Mouse (Mus musculus): ENCODE data around the gene Hist1h1d. TPM values are rescaled to one million over a fixed set of nuclear protein-coding genes. Genes with fewer than 3 reads are reported as not detected.
A peak's percentile ranks its signal among the peaks of the same experiment; 100 is the strongest.

The Hist1h1d gene
- total RNA-seq (2021), result 1 to 10 TPM; 3.1 to 3.7 TPM
- long read RNA-seq, experiment 1, result 0 reads
- long read RNA-seq, experiment 2, result 0 reads

DNA sequence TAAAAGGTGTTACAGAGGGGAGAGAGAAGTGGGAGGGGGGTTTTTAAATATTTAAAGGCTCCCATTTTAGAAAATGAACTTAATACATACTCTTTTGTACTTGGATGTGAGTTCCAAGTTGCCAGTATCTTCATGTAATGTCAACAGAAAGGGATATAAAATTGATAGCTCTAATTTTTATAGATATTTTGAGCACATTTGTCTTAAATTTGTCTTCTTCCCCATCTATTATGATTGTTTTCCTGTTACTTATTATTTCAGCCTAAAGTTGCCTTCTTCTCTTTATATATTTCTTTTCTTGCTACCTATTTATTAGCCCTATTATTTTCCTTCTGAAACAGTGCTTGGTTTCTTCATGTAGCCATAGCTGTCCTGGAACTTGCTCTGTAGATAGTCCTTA, at the start of gene Hist1h1d:
Hist1h1d (plus strand) TSS at position 301 of the 400 bp plus-strand sequence.
- no peak for DNase-seq (ENCODE audit: low spot score in 2 of 2)

DNA sequence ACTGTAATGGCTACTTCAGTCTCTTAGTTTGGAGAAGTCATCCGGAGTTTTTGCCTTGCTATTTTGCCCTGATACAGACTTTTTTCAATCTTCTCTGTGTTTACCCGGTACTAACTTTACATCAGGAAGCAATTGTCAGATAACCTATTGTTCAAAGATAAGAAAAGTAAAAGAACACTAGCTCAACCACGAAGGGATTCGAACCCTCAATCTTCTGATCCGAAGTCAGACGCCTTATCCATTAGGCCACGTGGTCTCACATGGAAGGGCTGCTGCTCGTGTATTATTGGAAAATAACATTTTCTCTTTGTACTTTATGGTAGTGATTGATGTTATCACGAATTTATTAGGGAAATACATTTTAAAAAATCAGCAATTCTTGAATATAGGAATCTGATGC, 49.3 kb upstream of the Hist1h1d start:
- peak; percentile 51 to 67 for DNase-seq (ENCODE audit: low spot score in 2 of 2)

DNA sequence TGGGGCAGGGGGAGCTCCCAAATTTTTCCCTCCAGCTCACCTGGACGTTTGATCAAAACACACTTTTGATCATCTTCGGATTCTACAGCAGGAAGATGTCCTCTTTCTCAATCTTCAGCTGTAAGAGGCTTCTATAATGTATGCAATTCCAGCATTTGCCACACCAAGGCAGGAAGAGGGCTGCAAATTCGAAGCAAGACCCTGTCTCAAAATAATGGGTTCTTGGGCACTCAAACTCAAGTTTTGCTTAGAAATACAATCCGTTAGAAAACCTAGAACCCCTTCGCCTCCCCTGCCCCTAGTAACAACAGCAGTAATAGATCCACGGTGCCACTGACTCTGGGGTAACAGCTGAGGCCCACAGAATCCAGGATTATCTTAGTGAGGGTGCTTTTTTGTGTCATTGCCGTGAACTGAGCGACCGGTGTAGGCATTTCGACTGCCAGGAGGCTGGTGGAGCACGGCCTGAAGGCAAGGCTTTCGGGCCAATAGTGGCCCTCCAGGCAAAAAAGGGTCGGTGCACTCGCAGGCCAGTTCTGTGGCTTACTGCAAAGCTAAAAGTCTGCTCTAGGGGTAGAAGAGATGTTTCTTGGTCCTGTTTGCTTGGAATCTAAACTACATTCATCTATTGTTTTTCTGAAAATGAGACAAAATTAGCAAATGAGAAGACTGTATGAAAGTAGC, 47.3 kb upstream of the Hist1h1d start:
- no peak for DNase-seq (ENCODE audit: low spot score in 2 of 2)

DNA sequence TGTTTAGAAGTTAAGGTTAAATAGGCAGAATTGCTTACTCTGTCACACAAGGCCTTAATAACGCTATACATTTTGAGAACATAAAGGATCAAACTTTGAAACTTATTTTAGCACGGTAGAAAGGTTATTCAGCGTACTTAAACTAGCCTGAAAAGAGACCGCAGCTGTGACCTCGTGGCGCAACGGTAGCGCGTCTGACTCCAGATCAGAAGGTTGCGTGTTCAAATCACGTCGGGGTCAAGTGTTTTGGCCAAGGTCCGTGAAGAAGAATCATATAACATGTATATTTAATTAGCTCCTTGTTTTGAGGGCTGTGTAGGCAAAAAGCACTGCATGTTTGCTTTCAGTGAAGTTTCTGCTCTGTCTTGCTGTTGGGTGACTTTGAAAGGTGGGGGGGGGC, 46.7 kb upstream of the Hist1h1d start:
- DNase-seq (ENCODE audit: low spot score in 2 of 2), result peak in 1 of 2 experiments; percentile 26

DNA sequence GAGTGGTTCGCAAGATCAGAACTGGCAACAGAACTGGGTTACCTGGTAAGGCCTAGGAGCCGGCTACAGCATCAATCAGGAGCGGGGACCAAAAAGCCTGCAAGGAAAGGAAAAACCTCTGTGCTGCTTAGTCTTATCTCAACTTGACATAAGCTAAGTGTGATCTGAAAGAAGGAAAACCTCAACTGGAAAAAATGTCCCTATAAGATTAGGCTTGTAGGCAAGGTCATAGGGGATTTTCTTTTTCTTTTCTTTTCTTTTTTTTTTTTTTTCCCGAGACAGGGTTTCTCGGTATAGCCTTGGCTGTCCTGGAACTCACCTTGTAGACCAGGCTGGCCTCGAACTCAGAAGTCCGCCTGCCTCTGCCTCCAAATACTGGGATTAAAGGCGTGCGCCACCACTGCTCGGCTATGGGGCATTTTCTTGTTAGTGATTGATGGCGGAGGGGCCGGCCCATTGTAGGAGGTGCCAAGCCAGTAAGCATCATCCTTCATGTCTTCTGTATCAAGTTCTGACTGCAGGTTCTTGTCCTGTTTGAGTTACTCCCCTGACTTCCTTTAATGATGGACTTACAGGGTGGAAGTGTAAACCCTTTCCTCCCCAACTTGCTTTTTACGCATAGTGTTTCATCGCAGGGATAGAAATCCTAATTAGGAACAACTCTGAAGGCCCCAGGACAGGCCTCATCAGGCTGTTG, 46.1 kb upstream of the Hist1h1d start:
- DNase-seq (ENCODE audit: low spot score in 2 of 2), result no peak

DNA sequence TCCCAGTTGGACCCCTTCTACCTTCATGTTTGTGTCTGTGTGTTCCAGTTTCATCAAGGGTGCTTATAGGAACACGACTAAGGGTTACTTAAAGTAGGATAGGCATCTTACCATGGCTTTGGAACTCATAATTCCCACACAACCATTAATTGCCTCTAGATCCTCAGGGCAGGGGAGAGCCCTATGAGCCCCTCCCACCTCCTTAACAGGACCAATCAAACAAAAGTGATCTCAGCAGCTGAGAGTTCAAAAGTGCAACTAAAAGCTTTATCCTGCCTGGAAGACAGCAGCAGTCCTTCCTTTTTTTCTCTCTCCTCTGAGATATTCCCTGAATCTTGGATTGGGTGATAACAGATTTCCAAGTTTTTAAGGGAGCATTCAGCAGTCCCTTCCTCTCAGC, 42.9 kb upstream of the Hist1h1d start:
- no peak for DNase-seq (ENCODE audit: low spot score in 2 of 2)

DNA sequence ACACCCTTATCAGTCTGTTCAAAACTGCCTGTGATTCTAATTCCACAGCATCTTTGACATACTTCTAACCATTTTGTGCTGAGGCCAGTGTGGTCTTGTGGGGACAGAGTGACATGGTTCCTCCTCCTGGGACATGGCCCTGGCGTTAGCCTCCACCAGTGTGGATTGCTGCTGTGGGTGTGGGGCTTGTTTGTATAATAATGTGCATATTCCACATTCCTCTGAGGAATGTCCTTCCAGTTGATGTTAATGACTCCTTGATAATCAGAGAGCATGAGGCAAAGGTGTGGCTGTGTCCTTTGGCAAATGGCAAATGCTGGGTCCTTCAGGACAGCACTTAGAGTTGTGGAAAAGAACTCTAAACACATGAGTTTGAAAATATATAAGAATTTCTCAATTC, 39.5 kb upstream of the Hist1h1d start:
- no peak for DNase-seq (ENCODE audit: low spot score in 2 of 2)

DNA sequence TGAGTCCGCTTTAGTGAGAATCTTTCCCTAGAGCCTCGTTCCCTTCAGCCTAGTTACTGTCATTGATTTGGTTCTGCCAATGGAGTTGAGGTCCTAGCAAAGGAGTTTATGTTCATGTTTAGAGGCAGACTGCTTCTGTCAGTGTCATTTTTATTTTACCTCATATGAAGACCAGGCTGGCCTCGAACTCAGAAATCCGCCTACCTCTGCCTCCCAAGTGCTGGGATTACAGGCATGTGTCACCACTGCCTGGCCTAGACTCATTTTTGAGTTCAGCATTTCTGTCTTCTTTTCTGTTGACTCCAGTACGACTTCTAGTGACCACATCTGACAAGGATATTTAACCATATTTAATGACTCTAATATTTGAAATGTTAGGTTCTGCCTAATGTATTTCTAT, 37.8 kb upstream of the Hist1h1d start:
- no peak for DNase-seq (ENCODE audit: low spot score in 2 of 2)

DNA sequence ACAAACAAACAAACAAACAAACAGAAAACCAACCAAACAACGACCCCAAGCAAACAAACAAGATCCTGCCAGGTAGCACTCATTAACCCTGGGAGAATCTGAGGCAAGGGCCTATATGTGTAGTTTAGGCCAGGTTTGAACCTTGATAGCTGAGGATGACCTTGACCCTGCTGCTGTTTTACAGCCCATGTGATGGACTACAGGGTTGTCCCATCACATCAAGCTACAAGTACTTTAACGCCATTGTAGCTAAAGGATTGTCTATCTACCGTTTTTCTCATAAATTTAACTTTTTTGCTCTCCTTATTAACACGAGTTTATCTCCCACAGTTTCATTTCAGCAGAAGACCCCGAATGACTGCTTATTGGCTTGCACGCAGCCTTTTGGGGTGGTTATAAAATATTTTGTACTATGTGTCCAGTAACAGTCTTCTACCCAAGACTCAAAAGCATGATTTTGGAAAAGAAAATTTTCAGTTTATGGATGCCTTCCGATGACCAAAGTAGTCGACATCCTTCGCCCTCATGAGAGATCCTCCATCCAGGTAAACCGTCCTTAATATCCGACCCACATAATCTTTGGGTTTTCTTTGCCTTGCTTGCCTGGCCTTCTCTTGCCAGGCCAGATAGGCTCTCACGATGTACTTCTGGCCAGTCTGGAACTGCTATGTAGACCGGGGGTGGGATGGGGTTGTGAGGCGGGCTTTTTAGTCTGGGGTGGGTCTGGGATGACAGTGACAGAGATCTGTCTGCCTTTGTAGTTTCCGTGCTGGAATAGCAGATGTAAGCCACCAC, 37.0 kb upstream of the Hist1h1d start:
- no peak for DNase-seq (ENCODE audit: low spot score in 2 of 2)

DNA sequence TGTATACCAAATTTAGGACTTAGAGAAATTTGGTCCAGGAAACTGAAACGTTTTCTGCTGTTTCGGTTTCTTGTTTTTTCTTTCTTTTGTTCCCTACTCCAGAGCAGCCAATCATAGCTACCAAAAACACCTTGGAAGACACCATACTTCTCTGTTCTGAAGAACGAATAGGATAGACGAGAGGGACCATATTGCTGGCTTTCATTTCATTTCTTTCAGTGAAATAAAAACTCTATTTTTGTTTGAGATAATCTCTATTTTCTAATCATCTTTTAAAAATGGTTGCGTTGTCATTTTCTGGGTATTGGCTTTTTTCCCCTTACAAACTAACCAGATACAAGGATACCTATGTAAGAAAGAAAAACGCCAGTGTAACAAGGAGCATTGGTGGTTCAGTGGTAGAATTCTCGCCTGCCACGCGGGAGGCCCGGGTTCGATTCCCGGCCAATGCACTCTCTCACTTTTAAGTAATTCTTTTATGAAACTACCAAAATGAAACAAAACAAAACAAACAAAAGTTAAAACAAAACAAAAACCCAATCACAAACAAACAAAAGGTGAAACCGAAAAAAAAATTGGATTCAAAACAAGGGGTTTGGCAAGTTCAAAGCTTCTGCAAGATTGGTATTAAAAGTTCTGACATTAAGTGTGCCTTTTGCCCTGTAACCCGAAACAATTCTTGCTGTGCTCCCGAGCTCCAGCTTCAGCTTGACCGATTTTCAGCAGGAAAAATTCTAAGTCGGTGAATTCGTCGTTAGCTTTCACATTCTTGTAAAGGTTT, 36.0 kb upstream of the Hist1h1d start:
- peak; percentile 76 to 78 for DNase-seq (ENCODE audit: low spot score in 2 of 2)

DNA sequence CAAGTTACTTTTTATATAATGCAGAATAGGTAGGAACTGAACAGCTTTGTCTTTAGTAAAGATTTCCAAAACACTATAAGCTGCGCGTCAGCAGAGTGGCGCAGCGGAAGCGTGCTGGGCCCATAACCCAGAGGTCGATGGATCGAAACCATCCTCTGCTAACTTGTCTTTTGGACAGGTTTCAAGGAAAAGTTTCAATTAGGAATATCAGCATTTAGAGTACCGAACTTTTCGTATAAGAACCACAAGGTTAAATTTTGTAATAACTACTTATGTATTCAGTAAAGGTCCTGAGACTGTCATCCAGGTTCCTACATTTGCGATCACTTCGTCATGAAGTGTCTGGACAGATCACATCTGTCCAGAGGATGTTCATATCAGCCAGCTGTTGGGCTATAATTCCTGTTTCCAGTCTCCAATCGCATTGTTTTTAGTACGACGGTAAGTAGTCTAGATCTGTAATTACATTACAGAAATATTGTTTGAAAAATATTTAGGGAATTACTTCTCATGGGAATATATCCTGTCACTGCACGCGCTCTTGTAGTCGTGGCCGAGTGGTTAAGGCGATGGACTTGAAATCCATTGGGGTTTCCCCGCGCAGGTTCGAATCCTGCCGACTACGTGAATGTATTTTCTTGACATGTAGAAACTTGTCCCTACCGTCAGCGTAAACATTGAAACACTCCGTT, 35.3 kb upstream of the Hist1h1d start:
- peak; percentile 88 to 93 for DNase-seq (ENCODE audit: low spot score in 2 of 2)

DNA sequence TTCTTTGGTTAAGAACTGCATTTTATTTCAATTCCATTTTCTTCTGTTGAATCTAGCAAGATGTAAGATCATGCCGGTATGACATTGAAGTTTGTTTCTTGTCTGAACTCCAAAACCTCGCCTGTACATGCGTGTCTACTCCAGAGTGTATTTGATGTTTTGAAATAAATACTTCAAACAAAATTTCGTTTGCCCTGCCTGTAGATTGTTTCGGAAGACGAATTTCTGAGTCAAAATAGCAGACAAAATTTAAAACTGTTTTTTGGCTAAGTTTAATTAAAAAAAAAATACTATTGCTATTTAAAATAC, 34.8 kb upstream of the Hist1h1d start:
- no peak for DNase-seq (ENCODE audit: low spot score in 2 of 2)

DNA sequence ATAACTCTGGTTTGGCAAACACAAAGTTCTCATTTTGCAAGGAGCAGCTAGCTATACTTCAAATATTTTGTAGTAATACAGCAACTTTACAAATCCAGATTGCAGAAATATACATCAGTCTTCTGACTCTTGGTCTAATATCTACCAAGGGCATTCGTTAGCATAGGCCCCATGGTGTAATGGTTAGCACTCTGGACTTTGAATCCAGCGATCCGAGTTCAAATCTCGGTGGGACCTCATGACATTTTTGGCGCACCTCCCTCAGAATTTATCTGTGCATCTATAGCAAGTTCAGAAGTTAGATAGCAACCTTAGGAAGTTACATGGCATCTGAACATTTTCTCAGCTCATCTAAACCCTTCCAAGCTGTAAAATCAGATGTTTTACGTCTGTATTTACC, 34.2 kb upstream of the Hist1h1d start:
- peak; percentile 81 to 86 for DNase-seq (ENCODE audit: low spot score in 2 of 2)

DNA sequence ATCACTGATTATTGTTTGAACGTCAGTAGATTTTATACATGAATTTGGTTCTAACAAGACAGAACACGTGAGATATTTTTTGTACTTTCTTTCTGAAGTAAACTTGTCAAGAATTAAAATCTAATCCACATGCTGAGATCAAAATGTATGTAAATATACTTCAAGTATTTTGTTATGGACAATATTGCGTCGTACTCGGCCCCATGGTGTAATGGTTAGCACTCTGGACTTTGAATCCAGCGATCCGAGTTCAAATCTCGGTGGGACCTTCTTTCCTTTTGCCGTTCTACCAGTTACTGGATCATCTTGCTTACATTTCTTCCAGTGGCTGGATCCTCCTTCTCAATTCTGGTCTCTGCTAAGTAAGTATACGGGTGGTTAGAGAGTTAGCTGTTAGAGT, 33.6 kb upstream of the Hist1h1d start:
- DNase-seq (ENCODE audit: low spot score in 2 of 2), result peak; percentile 73 to 83

DNA sequence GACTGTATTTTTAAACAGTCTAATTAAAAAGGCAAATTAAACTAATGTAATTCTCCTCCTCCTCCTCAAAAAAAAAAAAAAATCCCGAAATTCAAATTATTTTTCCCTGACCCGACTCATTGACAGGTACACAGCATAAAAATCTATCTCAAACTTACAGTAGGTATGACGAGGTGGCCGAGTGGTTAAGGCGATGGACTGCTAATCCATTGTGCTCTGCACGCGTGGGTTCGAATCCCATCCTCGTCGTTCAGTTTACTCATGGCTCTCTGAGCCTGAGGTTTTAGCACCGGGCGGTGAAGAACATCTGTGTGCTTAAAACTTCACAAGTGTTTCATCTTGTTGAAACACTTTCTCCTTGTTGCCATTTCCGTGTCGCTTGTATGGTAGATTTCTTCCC, 31.4 kb upstream of the Hist1h1d start:
- DNase-seq (ENCODE audit: low spot score in 2 of 2), result peak; percentile 83

DNA sequence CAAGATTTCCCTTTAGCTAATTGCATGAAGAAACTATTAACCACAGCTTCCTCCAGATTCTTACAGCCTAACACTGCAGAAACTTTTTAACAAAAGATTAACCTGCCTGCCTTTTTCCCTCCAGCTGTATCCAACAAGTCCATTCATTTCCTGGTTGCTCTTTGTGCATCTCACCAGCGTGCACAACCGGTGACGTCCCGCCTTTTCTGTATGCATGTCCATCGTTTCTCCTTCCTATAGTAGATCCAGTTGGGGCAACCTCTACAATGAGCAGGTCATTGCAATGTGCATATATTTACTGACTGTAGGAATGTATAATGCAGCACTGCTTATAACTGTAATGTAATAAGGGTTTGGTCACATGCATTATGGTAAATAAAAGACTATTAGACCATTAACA, 29.1 kb upstream of the Hist1h1d start:
- DNase-seq (ENCODE audit: low spot score in 2 of 2), result no peak

DNA sequence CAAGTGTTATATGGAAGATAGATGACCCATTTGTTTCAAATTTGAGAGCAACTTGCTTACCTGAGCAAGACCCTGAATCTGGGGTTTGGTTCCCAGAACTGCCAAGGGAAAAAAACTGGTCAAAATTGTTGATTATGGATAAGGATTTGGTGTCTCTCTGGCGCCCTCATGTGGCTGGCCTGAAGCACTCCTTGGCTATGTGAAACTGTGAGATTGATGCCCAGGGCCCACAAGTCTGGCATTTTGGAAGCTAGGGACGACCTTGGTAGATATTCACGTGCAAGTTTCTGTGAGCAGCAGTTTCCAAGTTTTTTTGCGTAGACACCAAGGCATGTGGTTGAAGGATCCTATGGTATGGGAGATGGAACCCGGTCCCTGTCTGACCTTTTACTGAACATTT, 28.4 kb upstream of the Hist1h1d start:
- peak; percentile 63 to 75 for DNase-seq (ENCODE audit: low spot score in 2 of 2)

DNA sequence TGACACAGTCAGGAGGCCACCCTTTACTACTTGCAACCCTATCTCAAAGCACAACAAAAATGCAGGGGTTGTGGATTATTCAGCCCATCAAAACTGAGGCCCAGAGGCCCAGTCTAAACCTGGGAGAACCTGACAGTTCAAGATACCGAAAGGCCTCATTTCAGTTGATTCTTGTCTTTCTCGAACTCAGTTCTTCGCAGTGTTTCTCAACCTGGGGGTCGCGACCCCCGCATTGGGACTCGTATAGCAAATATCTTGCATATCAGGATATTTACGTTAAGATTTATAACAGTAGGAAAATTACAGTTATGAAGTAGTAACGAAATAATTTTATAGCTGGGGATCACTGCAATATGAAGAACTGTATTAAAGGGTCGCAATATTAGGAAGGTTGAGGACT, 27.2 kb upstream of the Hist1h1d start:
- DNase-seq (ENCODE audit: low spot score in 2 of 2), result no peak

DNA sequence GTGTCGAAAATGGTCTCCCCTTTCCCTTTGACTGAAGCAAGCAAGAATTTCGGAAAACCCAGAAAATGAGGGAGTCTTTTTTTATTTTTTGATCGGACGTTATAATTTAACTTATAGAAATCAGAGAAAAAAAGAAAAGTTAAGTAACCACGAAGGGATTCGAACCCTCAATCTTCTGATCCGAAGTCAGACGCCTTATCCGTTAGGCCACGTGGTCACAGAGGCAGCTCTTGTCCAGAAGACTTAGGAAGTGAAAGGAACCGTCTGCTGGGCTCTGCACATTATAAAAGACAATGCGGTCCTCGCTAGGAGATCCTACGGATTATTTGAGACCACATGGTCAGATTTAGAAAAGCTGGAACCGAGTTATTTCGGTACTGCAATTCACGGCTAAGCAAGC, 26.8 kb upstream of the Hist1h1d start:
- DNase-seq (ENCODE audit: low spot score in 2 of 2), result peak; percentile 91 to 94

DNA sequence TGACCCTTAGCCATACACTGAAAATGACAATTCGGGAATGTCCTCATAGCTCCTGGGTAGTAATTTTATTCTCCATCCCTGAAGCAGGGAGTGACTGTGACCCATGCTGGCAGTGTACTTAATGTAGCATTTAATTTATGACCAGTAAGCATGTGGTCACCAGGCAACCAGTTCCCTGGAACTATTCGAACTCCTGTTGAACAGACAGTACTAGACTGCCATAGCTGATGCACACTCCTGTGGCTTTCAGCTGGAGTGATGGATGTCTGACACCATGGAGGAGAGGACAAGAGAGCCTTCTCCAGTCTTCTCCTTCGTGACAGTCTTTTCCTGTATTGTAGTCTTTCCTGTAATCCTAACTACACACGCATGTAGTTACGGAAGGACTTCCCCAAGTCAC, 24.1 kb upstream of the Hist1h1d start:
- no peak for DNase-seq (ENCODE audit: low spot score in 2 of 2)
